Mouse (Mus musculus): ENCODE measurements around the gene Wls.

The Wls gene

GRCm38 (mm10) chr3:159839481-159839880 lies at the start of gene Wls:
TSS of gene Wls (plus strand) at chr3:159839672.
- peak; percentile 52 for DNase-seq

- DNase-seq: no peak
Observed at GRCm38 (mm10) chr3:159789781-159790180, 49.7 kb upstream of the Wls start.

DNA sequence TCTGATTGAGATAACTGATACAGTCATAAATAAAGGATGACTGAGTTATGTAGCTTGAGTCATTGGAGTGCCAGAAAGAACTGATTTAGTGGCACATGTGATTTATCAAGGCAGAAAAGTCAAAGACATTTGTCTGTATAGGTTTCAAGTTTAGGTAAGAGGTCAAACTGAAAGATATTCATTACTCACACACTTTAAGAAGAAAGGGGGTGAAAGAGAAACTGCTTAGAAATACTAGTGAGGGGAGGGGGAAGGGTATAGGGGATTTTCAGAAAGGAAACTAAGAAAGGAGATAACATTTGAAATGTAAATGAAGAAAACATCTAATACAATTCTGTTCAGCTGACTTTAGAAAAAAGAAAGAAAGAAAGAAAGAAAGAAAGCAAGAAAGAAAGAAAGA lies 7.9 kb upstream of the Wls start:
- DNase-seq: no peak

DNA sequence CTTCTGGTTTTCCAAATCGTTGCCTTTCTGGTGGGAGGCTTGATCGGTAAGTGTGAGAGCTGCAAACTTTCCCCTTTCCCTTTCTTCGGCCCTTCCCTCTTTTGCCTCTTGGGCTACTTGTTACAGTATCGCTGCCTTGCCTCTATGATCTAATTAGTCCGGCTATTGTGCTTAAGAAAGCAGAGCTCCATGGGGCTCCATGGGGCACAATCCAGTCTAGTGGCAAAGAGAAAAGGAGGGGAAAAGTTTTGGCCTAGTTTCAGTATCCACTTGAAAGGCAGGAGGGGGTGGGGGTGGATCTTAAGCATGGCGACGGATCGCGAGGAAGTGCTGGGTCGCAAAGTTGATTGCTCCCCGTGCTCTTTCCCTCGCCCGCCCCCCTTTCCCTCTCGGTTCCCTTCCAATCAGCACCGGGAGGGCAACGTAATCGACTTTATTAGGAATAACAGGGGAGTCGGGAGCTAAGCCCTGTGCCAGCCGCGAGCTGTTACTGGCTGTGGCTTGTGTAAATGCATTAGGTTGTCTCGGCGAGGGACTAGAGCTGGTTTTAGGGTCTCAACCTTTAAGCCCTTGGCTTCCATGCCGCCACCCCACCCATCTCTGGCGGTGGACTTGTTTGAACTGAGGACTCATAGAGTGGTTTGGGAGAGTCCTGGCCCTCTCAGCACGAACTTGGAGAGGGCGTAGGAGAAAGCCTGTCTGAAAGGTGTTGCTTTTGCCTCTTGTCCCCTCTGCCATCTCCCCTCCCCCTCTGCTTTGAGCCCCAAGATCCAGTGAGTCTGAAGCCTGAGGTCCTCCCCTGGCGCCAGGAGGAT lies 737 bp downstream of the Wls start:
- peak; percentile 40 for DNase-seq

DNA sequence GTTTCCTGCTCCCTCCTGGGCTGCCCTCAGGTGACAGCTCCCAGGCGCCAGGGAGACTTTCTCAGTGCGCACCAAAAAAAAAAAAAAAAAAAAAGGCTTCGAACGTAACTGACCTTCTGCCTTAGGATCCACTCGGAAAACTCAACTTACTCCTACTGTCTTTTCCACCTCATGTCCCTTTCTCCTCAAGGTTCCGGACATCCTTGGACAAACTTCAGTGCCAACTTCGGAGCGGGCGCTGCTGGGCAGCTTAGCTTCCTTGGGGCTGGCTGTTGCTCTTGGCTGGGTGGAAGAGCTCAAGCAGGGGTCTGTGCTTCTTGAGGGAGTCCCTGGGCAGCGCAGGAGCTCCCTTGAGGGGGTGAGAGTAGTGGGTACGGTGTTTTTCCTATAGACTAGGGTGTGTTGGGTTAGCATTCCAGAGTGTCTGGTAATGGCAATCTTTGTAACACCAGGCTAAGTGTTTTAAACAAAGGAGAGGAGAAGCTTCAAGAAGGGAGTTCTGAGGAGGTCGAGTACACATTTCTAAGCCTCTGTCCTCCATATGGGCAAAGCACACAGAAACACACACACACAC lies 1.4 kb downstream of the Wls start:
- DNase-seq: peak; percentile 27

- DNase-seq: peak; percentile 9
Observed at GRCm38 (mm10) chr3:159841458-159841857, 2.0 kb downstream of the Wls start.

- no peak for DNase-seq
Observed at GRCm38 (mm10) chr3:159843135-159843534, 3.7 kb downstream of the Wls start.

GRCm38 (mm10) chr3:159847410-159848016 lies 8.0 kb downstream of the Wls start:
- DNase-seq: no peak

DNA sequence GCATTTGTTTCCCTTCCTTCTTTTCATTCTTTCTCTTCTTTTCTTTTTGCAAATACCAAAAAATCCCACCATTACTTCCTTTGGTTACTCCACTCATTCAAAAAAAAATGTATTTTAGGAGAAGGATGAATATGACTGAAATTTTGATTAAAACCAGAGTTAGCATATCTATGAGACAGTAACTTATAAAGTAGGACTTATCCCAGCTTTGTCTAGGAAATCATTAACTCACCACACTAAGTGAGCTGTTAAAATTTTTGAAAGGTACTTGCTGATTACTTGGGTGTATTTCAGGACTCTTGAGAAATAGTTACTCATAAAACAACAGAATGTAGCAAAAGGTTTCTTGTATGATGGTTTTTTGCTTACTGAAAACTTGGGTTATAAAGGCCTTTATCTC lies 8.7 kb downstream of the Wls start:
- no peak for DNase-seq

DNA sequence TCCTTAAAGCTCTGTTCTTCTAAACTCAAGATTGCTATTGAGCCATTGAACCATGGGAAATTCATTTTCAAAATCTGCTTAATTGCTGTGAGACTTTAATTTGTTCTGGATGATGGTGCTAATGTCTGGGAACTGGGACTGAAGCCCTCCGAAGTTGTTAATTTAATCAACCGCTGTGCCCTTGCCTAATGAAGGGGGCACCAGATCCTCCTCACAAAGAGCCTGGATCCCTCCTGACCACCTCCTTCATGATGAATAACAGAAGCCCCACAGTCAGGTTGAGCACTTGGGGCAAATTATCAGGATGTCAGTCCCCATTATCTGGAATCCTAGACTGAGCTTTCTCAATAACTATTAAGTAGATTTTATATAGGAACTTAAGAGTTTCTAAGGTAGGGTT lies 12.0 kb downstream of the Wls start:
- DNase-seq: no peak

DNA sequence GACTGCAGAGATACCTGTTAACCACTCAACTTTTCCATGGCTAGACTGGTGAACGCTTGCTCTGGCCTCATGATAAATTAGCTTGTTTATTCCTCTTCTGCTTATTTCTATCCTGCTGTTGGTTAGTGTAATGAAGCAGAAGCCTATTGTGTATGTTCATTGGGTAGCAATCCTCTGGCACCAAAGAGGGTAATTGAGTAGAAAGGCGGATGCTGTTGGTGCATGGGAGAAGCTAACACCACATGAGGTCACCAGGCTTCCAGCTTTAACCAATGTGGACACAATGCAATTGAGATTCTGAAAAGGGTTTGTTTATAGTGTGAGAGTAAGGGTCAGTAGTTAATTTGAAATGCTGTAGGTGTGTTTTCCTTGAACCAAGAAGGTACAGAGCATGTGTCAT lies 12.5 kb downstream of the Wls start:
- DNase-seq: no peak

DNA sequence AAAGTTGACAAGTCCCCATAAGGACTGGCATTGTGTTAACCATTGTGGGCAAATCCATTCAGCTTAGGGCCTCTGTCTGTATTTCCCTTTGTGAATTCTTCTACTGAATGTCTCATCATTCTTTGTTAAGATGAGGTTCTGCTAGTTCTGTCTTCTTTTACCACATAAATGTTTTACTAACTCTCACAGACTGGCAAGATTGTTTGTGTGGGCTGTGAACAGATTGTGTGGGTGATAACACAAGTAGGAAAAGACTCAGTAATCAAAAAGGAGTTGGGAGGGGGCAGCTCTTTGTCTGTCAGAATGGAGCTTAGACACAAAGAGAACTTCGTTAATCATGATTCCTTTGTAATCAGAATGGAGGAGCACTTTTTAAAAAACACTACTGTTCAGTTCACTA lies 17.6 kb downstream of the Wls start:
- DNase-seq: no peak

- DNase-seq: no peak
Observed at GRCm38 (mm10) chr3:159865691-159866090, 26.2 kb downstream of the Wls start.

GRCm38 (mm10) chr3:159878983-159879382 lies 39.5 kb downstream of the Wls start:
- DNase-seq: no peak

DNA sequence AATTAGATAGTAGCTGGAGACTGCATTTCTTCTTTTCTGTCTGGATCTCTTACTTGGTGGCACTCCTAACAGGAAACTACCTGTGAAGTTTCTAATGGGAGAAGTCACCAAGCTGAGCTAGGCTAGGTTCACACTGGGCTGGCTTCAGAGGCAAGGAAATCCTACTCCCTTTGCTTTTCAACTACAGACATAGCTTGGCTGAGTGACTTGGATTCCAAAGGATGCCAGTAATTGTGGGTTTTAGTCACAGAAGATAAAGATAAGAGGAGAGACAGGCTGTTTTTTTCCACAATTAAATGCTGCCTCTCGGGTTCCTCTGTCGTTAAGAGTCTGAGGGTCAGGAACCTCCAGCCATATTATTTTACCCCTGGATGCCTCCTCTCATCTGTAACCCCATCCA lies 43.9 kb downstream of the Wls start:
- no peak for DNase-seq

- DNase-seq: no peak
Observed at GRCm38 (mm10) chr3:159884802-159885201, 45.3 kb downstream of the Wls start.

DNA sequence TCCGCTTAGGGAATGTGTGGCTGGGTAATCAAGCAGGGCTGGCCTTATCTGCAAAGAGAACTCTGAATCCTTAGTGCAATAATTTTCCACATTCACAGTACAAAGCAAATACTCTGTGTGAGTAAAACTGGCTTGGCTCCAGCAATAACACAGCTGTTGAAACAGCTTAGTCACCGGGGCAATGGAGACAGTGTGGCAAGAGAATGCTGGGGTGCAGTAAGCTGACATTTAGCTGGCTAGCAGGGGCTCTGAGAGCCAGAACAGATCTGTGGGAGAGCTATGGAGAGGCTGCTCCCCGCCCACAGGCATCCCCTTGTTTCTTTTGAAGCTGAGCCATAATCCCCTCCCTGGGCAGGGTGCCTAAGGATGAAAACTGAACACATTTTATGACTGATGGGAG lies 45.8 kb downstream of the Wls start:
- DNase-seq: no peak

DNA sequence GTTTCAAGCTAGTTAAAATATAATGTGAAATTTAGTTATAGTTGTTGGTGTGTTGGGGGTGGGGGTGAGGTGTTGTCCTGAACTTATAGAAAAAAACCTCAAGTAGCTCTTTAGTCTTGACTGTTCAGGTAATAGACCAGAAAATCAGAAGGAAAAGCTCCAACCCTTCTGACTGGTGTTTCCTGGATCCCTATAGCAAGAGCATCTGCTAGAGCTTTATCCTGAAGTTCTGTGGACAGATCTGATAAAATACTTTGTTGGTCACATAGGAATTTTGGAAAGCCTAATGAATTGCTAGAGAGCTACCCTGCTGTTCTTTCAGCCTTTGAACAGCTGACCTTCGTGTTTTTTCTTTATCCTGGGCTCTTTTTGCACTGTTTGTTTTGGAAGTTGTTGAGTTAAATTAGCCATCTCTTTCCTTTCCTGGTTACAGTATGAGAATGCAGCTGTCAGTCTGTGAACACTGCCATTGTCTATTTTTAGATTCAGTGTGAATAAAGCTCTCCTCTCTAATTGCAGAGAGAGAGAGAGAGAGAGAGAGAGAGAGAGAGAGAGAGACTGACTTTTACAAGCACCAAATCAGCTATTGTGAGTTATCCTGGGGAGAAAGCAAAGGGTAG lies 46.4 kb downstream of the Wls start:
- DNase-seq: no peak

DNA sequence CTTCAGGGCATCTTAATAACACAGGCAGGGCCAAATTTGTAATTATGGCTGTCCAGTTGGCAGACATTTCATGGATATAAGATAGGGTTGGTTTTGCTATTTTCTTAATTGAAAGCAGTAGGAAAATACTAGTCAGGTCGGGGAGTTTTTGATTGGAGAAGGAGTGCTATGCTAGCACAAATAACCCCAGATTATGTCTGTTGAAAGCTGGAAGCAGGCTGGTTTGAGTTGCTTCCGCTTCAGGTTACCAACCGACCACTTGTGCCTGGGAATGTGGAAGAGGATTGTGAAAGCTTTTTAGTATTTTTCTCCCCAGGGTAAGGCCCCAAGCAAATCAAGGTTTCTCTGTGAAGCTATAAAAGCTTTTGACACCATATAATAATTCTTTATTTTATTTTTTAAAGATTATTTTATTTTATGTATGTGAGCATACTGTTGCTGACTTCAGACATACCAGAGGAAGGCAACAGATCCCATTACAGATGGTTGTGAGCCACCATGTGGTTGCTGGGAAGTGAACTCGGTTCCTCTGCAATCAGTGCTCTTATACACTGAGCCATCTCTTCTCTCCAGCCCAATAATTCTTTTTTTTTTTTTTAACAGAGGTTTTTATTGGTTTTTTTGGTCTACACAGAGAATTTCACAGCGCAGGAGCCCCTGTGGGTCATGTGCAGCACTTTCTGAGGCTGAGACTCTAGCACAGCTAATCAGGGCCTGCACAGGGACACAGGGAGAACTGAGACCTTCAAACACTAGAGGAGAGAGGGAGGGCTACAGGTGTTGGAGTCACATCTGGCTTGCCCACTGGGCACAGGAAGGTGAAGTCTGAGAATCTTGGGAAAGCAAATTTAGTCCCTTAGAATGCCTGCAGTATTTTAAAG lies 50.9 kb downstream of the Wls start:
- DNase-seq: no peak

- DNase-seq: no peak
Observed at GRCm38 (mm10) chr3:159891057-159891752, 51.7 kb downstream of the Wls start.

GRCm38 (mm10) chr3:159907329-159907728 lies 67.9 kb downstream of the Wls start:
- DNase-seq: no peak
